Mouse (Mus musculus) heart, postnatal 0 days (tissue): ENCODE results near the gene Grasp.
A peak's percentile ranks its signal among the peaks of the same experiment; 100 is the strongest.

Experiments
- CTCF ChIP-seq: IDR thresholded peaks from 2 replicates; pipeline ENCODE4 v1.5.1; 2016; ENCODE audit warnings: antibody characterized with exemption, control low read depth, low read depth
- EP300 ChIP-seq: IDR thresholded peaks from 2 replicates; pipeline ENCODE4 v1.6.1; 2016; ENCODE audit warnings: antibody characterized with exemption, low read depth

GRCm38 (mm10) chr15:101242645-101243044 is 18.7 kb downstream of the Grasp start:
- TF ChIP-seq CTCF: peak; percentile 53
- TF ChIP-seq EP300: no peak
